Mouse (Mus musculus) midbrain, embryonic 16.5 days (tissue): ENCODE measurements at regions not wholly inside any gene's neighbourhood (a gene's known extent, or its start where the extent isn't known, plus 50 kb on each side); places are given as distances from the start of the nearest gene placed in this dataset.
A peak's percentile ranks its signal among the peaks of the same experiment; 100 is the strongest.

Experiments
- ATAC-seq: fragments of 200-750 bp; cut with Nextera tagmentation; 2 replicates; pipeline ENCODE4 v1.8.0; 2017; ENCODE audit warnings: moderate TSS enrichment
- H3K27ac ChIP-seq: fragments of 300-500 bp; sonication (generic); 2 replicates; pipeline ENCODE4 v1.5.1; 2014; ENCODE audit warnings: mild to moderate bottlenecking, low read length, mixed read lengths
- H3K27me3 ChIP-seq: fragments of 300-500 bp; sonication (generic); 2 replicates; pipeline ENCODE4 v1.6.1; 2014; ENCODE audit warnings: low read depth, low read length, mixed read lengths; ENCODE audit not compliant: control insufficient read depth, insufficient read depth
- H3K36me3 ChIP-seq: fragments of 300-500 bp; sonication (generic); 2 replicates; pipeline ENCODE4 v1.6.1; 2014; ENCODE audit warnings: mild to moderate bottlenecking, low read length, moderate library complexity, mixed read lengths; ENCODE audit not compliant: control insufficient read depth, insufficient read depth
- H3K4me1 ChIP-seq: fragments of 300-500 bp; sonication (generic); 2 replicates; pipeline ENCODE4 v1.6.1; 2014; ENCODE audit warnings: mild to moderate bottlenecking, low read length, mixed read lengths; ENCODE audit not compliant: control insufficient read depth, insufficient read depth
- H3K4me2 ChIP-seq: fragments of 300-500 bp; sonication (generic); 2 replicates; pipeline ENCODE4 v1.6.1; 2014; ENCODE audit warnings: mild to moderate bottlenecking, low read length, mixed read lengths
- H3K4me3 ChIP-seq: fragments of 300-500 bp; sonication (generic); 2 replicates; pipeline ENCODE4 v1.5.1; 2014; ENCODE audit warnings: low read depth, mild to moderate bottlenecking, low read length, moderate library complexity, mixed read lengths
- H3K9ac ChIP-seq: fragments of 300-500 bp; sonication (generic); 2 replicates; pipeline ENCODE4 v1.6.1; 2014; ENCODE audit warnings: low read depth, low read length, mixed read lengths
- H3K9me3 ChIP-seq: fragments of 300-500 bp; sonication (generic); replicated peaks from 2 replicates; pipeline ENCODE4 v1.6.1; 2014; ENCODE audit warnings: mild to moderate bottlenecking, low read length, mixed read lengths; ENCODE audit not compliant: control insufficient read depth, poor library complexity, severe bottlenecking
- WGBS: fragments of 180-500 bp; shearing (Covaris S2); extraction: QIAGEN DNeasy Blood & Tissue Kit; methylation state at CpG from one replicate; pipeline ENCODE4 v1.1.7; 2014; 5-methylcytosine and 5-hydroxymethylcytosine counted together

DNA sequence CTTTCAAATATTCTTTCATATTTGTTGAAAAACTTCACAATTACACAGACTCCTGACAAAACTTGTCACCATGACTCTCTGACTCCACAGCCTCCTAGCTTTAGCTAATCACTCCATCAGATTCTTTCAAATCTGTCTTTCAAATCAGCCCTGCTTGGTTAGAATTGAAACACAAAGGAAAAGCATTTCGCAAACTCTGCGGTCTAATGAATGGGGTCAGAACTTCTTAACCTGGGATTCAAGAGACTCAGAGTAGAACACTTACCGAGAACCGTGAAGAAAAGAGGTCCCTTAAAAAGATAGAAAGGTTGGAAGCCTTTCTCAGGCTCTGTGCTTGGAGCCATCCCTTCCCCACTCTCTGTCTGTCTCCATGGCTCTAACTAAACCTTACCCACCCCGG, 148.9 kb upstream of the Atp1b1 start:
- no peaks in the 10 kb centered on the region for H3K36me3 ChIP-seq
- no peak for ATAC-seq
- 41% methylated on average over 5 of the region's 5 CpGs for WGBS
- no peak overlapping the region for H3K4me3 ChIP-seq
- H3K27ac ChIP-seq: no peak overlapping the region
- H3K4me1 ChIP-seq: no peaks in the 10 kb centered on the region
- H3K9me3 ChIP-seq: no peaks in the 10 kb centered on the region
- no peak overlapping the region for H3K4me2 ChIP-seq
- no peaks in the 10 kb centered on the region for H3K27me3 ChIP-seq
- H3K9ac ChIP-seq: no peak overlapping the region

DNA sequence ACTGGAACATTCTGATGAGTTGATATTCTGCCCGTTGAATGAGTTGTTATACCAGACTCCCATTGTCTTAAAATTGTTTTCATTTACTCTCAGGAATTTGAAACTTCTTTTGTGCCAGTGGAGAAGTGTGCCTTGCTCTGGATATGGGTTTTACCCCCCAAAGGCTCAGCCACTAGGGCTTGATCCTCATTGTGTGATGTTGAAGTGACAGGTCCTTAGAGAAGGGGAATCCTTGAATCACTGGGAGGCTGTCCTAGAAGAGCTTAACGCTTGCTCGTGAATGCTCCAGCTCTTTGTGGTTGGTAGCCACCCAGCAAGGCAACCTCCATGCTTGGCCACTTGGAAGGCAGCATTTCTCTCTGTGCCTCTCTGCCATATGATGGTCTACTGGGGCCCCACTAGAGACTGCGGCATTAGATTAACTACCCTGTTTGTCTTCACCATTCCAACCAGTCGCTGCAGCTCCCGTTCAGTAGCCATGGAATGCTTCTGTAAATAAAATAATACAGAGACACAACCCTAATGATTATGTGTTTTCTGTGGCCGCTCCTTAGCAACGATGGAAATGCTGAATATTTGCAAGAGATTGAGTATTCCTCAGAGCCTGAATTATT, 148.1 kb upstream of the Atp1b1 start:
- 34% methylated on average over 8 of the region's 8 CpGs for WGBS
- Histone ChIP-seq H3K27ac (peak overlapping the region; percentile 6; the same call in 1 of the 2 replicates), H3K27me3 (no peaks in the 10 kb centered on the region), H3K9ac (no peak overlapping the region), H3K36me3 (no peaks in the 10 kb centered on the region), H3K4me2 (no peak overlapping the region), H3K4me1 (no peaks in the 10 kb centered on the region), H3K4me3 (no peak overlapping the region), H3K9me3 (no peaks in the 10 kb centered on the region)
- 0 out of 2 replicates have a peak, but pooled peaks have one; percentile 25 for ATAC-seq

DNA sequence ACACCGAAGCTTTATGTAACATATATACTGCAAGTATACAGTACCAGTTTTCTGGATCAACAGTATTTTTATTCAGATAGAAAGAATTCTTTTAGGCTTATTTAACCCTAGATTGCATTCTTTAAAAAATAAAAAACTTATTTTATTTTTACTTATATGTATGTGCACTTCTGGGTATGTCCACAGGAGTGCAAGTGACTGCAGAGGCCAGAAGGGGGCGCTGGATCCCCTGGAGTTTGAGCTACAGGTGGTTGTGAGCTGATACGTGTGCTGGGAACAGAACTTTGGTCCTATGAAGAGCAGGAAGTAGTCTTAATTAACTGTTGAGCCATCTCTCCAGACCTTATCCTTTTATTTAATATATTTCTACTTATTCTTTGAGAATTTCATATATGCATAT, 145.3 kb upstream of the Atp1b1 start:
- Histone ChIP-seq H3K9ac (no peak overlapping the region), H3K4me3 (no peak overlapping the region), H3K9me3 (no peaks in the 10 kb centered on the region), H3K36me3 (no peaks in the 10 kb centered on the region), H3K4me2 (no peak overlapping the region), H3K27me3 (no peaks in the 10 kb centered on the region), H3K27ac (no peak overlapping the region), H3K4me1 (no peaks in the 10 kb centered on the region)
- 72% methylated on average over 3 of the region's 3 CpGs for WGBS
- ATAC-seq: no peak

DNA sequence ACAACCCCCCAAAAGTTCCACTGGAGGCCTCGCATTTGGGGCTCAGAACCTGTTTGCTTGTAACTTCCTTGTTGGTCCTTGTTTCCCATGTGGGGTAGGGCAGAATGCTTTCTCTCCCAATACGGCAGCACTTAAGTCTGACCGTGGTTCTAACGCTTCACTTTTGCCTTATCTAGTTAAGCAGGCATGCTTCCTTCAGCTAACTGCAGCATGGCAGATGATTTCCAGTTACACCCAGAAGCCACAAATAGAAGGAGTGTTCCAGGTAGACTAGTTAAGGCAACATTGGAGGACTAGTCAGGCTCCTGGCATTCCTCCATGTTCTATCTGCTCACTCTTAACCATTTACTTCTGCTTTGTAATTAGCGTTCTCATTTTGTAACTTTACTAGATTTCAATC, 144.4 kb upstream of the Atp1b1 start:
- Histone ChIP-seq H3K27ac (no peak overlapping the region), H3K4me3 (no peak overlapping the region), H3K9ac (no peak overlapping the region), H3K9me3 (no peaks in the 10 kb centered on the region), H3K4me1 (no peaks in the 10 kb centered on the region), H3K4me2 (no peak overlapping the region), H3K27me3 (no peaks in the 10 kb centered on the region), H3K36me3 (no peaks in the 10 kb centered on the region)
- 96% methylated on average over 5 of the region's 5 CpGs for WGBS
- ATAC-seq: no peak

DNA sequence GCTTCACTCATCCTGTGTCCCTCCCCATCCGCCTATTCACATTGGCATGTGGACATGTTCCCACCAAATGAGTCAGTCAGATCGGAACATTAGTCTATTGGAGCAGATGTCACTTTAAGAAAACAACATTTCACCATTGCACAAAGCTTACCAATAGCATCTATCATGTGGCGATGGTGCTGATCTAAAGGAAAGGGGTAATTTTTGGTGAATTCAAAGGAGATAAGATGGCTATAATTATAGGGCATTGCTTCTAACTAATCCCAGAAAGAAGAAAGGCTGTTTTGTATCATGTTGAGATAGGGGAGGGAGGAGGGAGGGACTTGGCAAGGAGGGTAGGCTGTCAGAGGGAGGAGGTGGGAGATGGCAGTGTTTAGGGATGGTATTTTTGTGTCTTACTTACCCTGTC, 132.1 kb upstream of the Atp1b1 start:
- no peaks in the 10 kb centered on the region for H3K36me3 ChIP-seq
- H3K4me3 ChIP-seq: no peak overlapping the region
- no peak for ATAC-seq
- no peaks in the 10 kb centered on the region for H3K27me3 ChIP-seq
- no peak overlapping the region for H3K27ac ChIP-seq
- H3K9me3 ChIP-seq: no peaks in the 10 kb centered on the region
- 85% methylated on average over 3 of the region's 3 CpGs for WGBS
- no peaks in the 10 kb centered on the region for H3K4me1 ChIP-seq
- H3K9ac ChIP-seq: no peak overlapping the region
- no peak overlapping the region for H3K4me2 ChIP-seq

DNA sequence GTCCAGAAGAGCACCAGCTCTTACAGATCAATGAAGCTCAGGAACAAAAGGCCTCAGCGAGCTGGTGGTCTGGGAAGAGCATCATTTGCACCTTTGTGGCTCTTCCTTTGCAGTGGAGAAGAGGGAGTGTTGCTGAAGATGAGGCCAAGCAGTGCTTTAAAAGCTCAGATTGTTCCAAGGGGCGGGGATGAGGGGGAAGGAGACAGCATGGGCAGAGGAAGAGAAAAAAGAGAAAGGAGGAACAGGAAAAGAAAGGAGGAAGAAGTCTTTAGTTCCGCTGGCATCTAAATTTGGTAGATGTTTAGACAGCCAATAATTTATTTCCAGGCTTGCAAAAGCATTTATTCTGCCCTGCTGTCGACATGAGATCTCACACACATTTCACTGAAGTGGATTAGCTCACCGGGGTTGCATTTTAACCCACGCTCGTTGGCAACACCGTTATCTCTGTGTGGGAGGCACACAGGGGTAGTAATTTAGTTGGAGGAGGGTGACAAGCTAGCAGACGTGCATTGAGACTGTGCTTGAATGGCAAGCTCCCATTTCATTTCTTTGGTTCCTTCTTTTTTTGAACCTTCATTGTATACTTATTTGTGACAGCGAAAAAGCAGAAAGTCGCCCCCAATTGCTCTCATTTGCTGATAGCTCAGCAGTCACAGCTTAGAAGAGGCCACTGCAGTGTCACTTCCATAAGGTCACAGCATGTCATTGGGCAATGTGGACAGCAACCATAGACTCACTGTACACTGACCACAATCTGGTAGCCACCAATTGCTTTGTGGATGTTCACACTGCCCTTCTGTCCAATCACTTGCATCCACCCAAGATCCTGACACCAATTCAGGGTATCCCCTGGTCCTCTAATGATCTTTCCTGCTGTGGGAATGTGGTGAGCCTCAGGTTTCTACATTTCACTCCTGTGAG, 128.2 kb upstream of the Atp1b1 start:
- no peaks in the 10 kb centered on the region for H3K9me3 ChIP-seq
- no peak overlapping the region for H3K4me3 ChIP-seq
- H3K4me2 ChIP-seq: no peak overlapping the region
- H3K27me3 ChIP-seq: no peaks in the 10 kb centered on the region
- 53% methylated on average over 11 of the region's 11 CpGs for WGBS
- H3K36me3 ChIP-seq: no peaks in the 10 kb centered on the region
- ATAC-seq: no peak
- H3K27ac ChIP-seq: no peak overlapping the region
- no peaks in the 10 kb centered on the region for H3K4me1 ChIP-seq
- H3K9ac ChIP-seq: no peak overlapping the region

DNA sequence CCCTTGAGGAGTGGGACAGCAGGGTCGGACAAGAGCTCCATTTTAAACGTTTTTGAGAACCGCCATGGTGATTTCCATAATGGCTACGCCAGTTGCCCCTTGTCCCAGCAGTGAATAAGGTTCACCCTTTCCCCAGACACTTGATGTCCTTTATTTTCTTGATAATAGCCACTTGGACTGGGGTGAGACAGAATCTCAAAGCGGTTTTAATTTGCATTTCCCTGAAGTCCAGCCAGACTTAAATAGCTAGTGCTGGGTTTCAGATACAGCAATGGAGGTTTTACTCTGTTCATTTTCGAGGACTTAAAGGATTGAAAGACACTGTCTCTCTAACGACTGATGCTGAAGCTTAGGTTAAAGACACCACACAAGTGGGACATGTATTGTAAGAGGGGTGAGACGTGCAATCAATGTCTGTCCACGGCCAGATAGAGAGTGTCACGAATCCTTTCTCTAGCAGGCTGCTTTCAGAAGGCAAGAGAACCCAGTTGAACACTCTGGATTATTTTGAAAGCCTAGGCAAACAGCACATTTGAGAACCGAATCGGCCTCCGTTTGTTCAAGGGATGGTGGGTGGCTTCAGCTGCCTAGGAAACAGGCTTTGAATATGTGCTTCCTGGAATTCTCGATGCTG, 118.8 kb upstream of the Atp1b1 start:
- Histone ChIP-seq H3K4me3 (no peak overlapping the region), H3K4me2 (no peak overlapping the region), H3K36me3 (no peaks in the 10 kb centered on the region), H3K27me3 (no peaks in the 10 kb centered on the region), H3K9me3 (no peaks in the 10 kb centered on the region), H3K27ac (peak overlapping the region; percentile 37; the same call in 1 of the 2 replicates), H3K4me1 (peaks cover 3% of the 10 kb centered on the region; the same call in 1 of the 2 replicates), H3K9ac (no peak overlapping the region)
- ATAC-seq: peak; percentile 69
- WGBS: 15% methylated on average over 14 of the region's 14 CpGs

DNA sequence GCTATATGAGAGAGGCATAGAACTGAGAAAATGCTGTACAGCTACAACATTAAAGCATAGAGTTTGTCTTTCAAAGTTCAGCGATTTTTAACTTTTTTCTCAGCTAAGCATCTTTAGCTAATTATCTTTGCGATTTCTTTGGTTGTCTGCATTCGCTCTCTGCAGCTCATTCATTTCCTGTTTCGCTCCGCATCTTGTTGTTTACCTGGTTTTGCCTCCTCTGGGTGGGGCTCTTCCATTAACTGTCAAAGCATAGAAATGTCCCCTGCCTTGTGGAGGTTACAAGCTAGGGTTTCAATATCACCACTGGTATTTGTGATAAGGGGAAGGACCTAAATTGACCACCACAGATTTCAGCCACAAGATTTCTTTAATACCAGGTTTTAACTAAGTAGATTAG, 115.5 kb upstream of the Atp1b1 start:
- Histone ChIP-seq H3K27ac (no peak overlapping the region), H3K36me3 (no peaks in the 10 kb centered on the region), H3K4me3 (no peak overlapping the region), H3K9me3 (no peaks in the 10 kb centered on the region), H3K9ac (no peak overlapping the region), H3K4me2 (no peak overlapping the region), H3K4me1 (peaks cover 3% of the 10 kb centered on the region; the same call in 1 of the 2 replicates), H3K27me3 (no peaks in the 10 kb centered on the region)
- no peak for ATAC-seq
- 85% methylated on average over 5 of the region's 5 CpGs for WGBS

DNA sequence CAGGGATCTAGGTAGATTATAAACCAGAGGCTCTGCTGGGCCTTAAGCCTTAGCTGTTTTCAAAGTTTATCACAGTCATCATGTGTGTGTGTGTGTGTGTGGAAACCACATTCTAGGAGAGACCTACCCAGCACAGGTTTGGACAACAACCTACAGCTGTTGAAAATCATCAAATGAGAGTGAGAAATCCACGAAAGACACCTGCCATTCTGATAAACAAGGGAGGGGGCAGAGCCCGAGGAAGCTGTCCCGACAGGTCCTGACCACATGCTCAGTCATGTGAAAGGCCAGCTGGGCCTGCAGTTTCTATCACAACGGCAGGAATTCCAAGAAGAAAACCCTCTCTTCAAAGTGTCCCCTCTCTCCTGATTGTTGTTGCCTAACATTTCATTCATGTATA, 114.0 kb upstream of the Atp1b1 start:
- H3K27me3 ChIP-seq: no peaks in the 10 kb centered on the region
- 46% methylated on average over 4 of the region's 4 CpGs for WGBS
- H3K9ac ChIP-seq: no peak overlapping the region
- no peak for ATAC-seq
- H3K27ac ChIP-seq: no peak overlapping the region
- H3K4me1 ChIP-seq: peaks cover under 1% of the 10 kb centered on the region; the same call in 1 of the 2 replicates
- no peaks in the 10 kb centered on the region for H3K36me3 ChIP-seq
- no peak overlapping the region for H3K4me2 ChIP-seq
- H3K4me3 ChIP-seq: no peak overlapping the region
- no peaks in the 10 kb centered on the region for H3K9me3 ChIP-seq
